Comparison of ENCODE assay signal across 22 mouse cellular contexts in genomic region chr11:49707834-49708233, GRCm38 (mm10). TPM values are rescaled to one million over a fixed set of nuclear protein-coding genes. Genes with fewer than 3 reads are reported as not detected.
"Had no signal": no experiment of that assay in that cellular context is flagged by ENCODE, and none has a peak within 500 bp of the region (broad histone marks: within the 10 kb centered on the region; RNA-seq: fewer than 3 reads in every experiment).

No protein-coding gene starts in this region.

- H3K4me3 ChIP-seq: midbrain, embryonic 10.5 days; midbrain, embryonic 12.5 days; myocyte; neural tube, embryonic 13.5 days; neural tube, embryonic 15.5 days had no signal

- H3K9me3 ChIP-seq: midbrain, embryonic 10.5 days; midbrain, embryonic 12.5 days; neural tube, embryonic 13.5 days; neural tube, embryonic 15.5 days had no signal

- DNase-seq: lung, embryonic 14.5 days; lung, postnatal 10 days; lung, postnatal 4 days; midbrain, embryonic 14.5 days; retina, postnatal 1 day; right cerebral cortex, adult 18-20 months; right cerebral cortex, postnatal 25 days; right cerebral cortex, postnatal 4 days; spleen, adult 18-20 months; thymus, adult 18-20 months; thymus, postnatal 14 days; thymus, postnatal 36 days had no signal

- H3K9ac ChIP-seq: lung, embryonic 14.5 days; midbrain, embryonic 12.5 days; neural tube, embryonic 13.5 days; neural tube, embryonic 15.5 days had no signal

- H3K27ac ChIP-seq: midbrain, embryonic 10.5 days; midbrain, embryonic 12.5 days; neural tube, embryonic 13.5 days; neural tube, embryonic 15.5 days had no signal

- H3K27me3 ChIP-seq: midbrain, embryonic 12.5 days; neural tube, embryonic 13.5 days; neural tube, embryonic 15.5 days had no signal

RNA-seq across cellular contexts. Expression of gene Scgb3a1, which starts 44.4 kb away (rescaled TPM):
- total RNA-seq: megakaryocyte, adult 5-6 weeks; megakaryocyte-erythroid progenitor cell, adult 5-6 weeks had no signal
- polyA plus RNA-seq: lung, embryonic 14.5 days; midbrain, embryonic 10.5 days; midbrain, embryonic 12.5 days; midbrain, embryonic 14.5 days; myocyte; neural tube, embryonic 11.5 days; neural tube, embryonic 13.5 days; neural tube, embryonic 15.5 days; stomach, embryonic 14.5 days; stomach, embryonic 16.5 days had no signal
